Mouse (Mus musculus) liver, postnatal 0 days (tissue): ENCODE results near the gene Mylip. TPM values are rescaled to one million over a fixed set of nuclear protein-coding genes. Genes with fewer than 3 reads are reported as not detected.

Experiments
- ATAC-seq: fragments of 200-750 bp; cut with Nextera tagmentation; 2 replicates; pipeline ENCODE4 v1.8.0; 2017; ENCODE audit warnings: mild to moderate bottlenecking, moderate library complexity
- DNase-seq: peaks from one replicate; pipeline ENCODE4 v3.0.0-alpha.2; 2016
- H3K27ac ChIP-seq: fragments of 300-500 bp; sonication (generic); 2 replicates; pipeline ENCODE4 v1.5.1; 2014; ENCODE audit warnings: antibody characterized with exemption, moderate library complexity, mild to moderate bottlenecking, low read depth
- H3K27me3 ChIP-seq: fragments of 300-500 bp; sonication (generic); 2 replicates; pipeline ENCODE4 v1.6.1; 2014; ENCODE audit warnings: low read length, control low read depth, mixed read lengths; ENCODE audit not compliant: insufficient read depth
- H3K36me3 ChIP-seq: fragments of 300-500 bp; sonication (generic); replicated peaks from 2 replicates; pipeline ENCODE4 v1.6.1; 2014; ENCODE audit warnings: mild to moderate bottlenecking, control low read depth, low read length, moderate library complexity, mixed read lengths; ENCODE audit not compliant: insufficient read depth
- H3K4me1 ChIP-seq: fragments of 300-500 bp; sonication (generic); 2 replicates; pipeline ENCODE4 v1.6.1; 2014; ENCODE audit warnings: antibody characterized with exemption, mild to moderate bottlenecking, control low read depth; ENCODE audit not compliant: insufficient read depth
- H3K4me2 ChIP-seq: fragments of 300-500 bp; sonication (generic); 2 replicates; pipeline ENCODE4 v1.6.1; 2014; ENCODE audit warnings: low read depth, mild to moderate bottlenecking, low read length, moderate library complexity, mixed read lengths
- H3K4me3 ChIP-seq: fragments of 300-500 bp; sonication (generic); 2 replicates; pipeline ENCODE4 v1.5.1; 2014; ENCODE audit warnings: low read depth, low read length
- H3K9ac ChIP-seq: fragments of 300-500 bp; sonication (generic); replicated peaks from 2 replicates; pipeline ENCODE4 v1.6.1; 2014; ENCODE audit warnings: mild to moderate bottlenecking, moderate library complexity
- H3K9me3 ChIP-seq: fragments of 300-500 bp; sonication (generic); 2 replicates; pipeline ENCODE4 v1.6.1; 2016; ENCODE audit warnings: mild to moderate bottlenecking, control low read depth, low read length, mixed read lengths
- CTCF ChIP-seq: sonication (generic); IDR thresholded peaks from 2 replicates; pipeline ENCODE4 v1.5.1; 2016; ENCODE audit warnings: antibody characterized with exemption, low read depth
- EP300 ChIP-seq: IDR thresholded peaks from 2 replicates; pipeline ENCODE4 v1.6.1; 2016; ENCODE audit warnings: antibody characterized with exemption, low read depth, mild to moderate bottlenecking
- WGBS: fragments of 180-500 bp; shearing (Covaris S2); extraction: QIAGEN DNeasy Blood & Tissue Kit; methylation state at CpG from one replicate; pipeline ENCODE4 v1.1.7; 2014; ENCODE audit not compliant: insufficient replicate concordance; 5-methylcytosine and 5-hydroxymethylcytosine counted together
- polyA plus RNA-seq: library from polyadenylated mRNA; unstranded; fragments of >200 nt; fragmentation: Nextera tagmentation; extraction: Ambion mirVana; gene quantifications from 2 replicates; pipeline ENCODE4 v1.2.1, GENCODE M21; 2015

Gene Mylip
- polyA plus RNA-seq, 1 experiment from 2014 or later = 7.4 TPM

DNA sequence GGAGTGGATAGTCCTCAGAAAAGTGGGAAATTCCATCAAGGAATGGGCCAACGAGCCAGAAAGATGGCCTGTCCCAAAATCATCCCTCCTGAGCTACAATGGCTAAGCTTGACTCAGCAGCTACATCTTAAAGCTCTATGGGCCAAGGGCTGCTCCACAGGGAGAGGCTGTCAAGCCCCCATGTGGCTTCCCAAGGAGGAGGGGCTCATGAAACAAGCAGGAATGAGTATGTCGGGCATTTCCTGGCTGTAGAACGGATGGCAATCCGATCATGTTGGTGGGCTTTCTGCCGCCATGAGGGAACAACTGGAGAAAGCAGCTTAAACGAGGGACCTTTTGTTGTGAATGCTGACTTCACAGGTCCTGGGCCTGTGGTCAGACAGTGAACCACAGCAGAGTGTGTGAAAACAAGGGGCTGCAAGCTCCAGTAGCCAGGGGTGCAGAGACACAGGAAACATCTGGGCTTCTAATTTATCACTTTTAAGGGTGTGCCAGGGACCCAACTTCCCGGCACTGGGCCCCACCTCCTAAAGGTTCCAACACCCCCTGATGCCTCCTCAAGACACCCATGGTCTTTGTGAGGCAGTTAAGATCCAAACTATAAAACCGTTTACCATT is 53.5 kb downstream of the Mylip start:
- Histone ChIP-seq H3K4me1 (peaks cover 20% of the 10 kb centered on the region), H3K4me3 (no peak overlapping the region), H3K4me2 (no peak overlapping the region), H3K9me3 (no peaks in the 10 kb centered on the region), H3K27me3 (peaks cover 23% of the 10 kb centered on the region; the same call in 1 of the 2 replicates), H3K27ac (peak overlapping the region; percentile 66), H3K36me3 (no peaks in the 10 kb centered on the region), H3K9ac (no peak overlapping the region)
- 23% methylated on average over 8 of the region's 8 CpGs for WGBS
- TF ChIP-seq CTCF (no peak), EP300 (0 out of 2 replicates have a peak, but pooled peaks have one; percentile 29)
- ATAC-seq (peak; percentile 80), DNase-seq (peak; percentile 42)

DNA sequence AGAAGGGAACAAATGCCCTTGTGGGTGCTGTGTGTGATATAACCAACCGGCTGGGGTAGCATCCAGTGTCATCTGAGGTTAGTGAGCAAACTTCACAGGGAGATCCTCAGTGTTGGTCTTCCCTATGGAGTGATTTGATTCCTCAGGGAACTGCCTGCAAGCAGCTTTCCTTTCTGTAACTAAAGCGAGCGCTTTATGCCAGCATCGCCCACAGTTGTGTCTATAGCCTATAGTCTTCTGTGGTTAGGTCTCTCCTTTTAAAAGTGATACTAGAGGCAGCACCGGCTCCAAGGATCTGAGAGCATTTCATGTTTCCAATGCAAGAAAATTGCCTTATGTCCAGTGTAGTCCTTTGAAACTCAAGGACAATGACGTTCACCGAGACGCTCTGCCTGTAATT is 54.7 kb downstream of the Mylip start:
- ATAC-seq (no peak), DNase-seq (no peak)
- no peak for TF ChIP-seq CTCF
- no peak for TF ChIP-seq EP300
- 69% methylated on average over 8 of the region's 8 CpGs for WGBS
- no peak overlapping the region for H3K4me3 ChIP-seq
- peaks cover 20% of the 10 kb centered on the region for H3K4me1 ChIP-seq
- H3K27ac ChIP-seq = peak overlapping the region; percentile 66
- peaks cover 23% of the 10 kb centered on the region; the same call in 1 of the 2 replicates for H3K27me3 ChIP-seq
- no peak overlapping the region for H3K9ac ChIP-seq
- H3K4me2 ChIP-seq = no peak overlapping the region
- no peaks in the 10 kb centered on the region for H3K36me3 ChIP-seq
- no peaks in the 10 kb centered on the region for H3K9me3 ChIP-seq

DNA sequence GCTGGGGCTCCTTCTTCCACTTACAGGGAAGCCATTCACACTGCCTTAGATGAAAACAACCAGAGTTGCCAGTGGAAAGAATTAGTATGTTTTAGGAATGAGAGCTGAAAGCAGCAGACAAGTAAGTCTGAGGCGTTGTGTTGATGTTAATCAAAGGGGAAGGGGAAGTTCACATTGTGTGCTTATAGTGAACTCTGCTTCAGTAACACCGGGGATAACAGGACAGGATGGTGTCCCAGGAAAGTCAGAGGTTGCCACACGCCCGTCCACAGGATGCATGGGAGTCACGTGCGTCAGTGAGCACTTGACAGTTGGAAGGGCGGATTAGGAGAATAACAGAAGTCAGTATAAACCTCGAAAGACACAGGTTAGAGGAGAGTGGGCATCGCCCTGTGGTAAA is 55.1 kb downstream of the Mylip start:
- no peaks in the 10 kb centered on the region for H3K36me3 ChIP-seq
- no peak for DNase-seq
- peak overlapping the region; percentile 36 for H3K27ac ChIP-seq
- no peak overlapping the region for H3K9ac ChIP-seq
- H3K4me3 ChIP-seq = no peak overlapping the region
- H3K4me2 ChIP-seq = no peak overlapping the region
- peaks cover 20% of the 10 kb centered on the region for H3K4me1 ChIP-seq
- no peak for ATAC-seq
- no peak for TF ChIP-seq CTCF
- peak; percentile 24; the same call in 1 of the 2 replicates for TF ChIP-seq EP300
- H3K27me3 ChIP-seq = peaks cover 19% of the 10 kb centered on the region; the same call in 1 of the 2 replicates
- no peaks in the 10 kb centered on the region for H3K9me3 ChIP-seq
- 27% methylated on average over 9 of the region's 9 CpGs for WGBS

GRCm38 (mm10) chr13:45446636-45447035 is 57.1 kb downstream of the Mylip start:
- H3K27me3 ChIP-seq = peaks cover 19% of the 10 kb centered on the region; the same call in 1 of the 2 replicates
- H3K27ac ChIP-seq = no peak overlapping the region
- no peak for ATAC-seq
- H3K4me2 ChIP-seq = no peak overlapping the region
- WGBS = 88% methylated on average over 1 of the region's 1 CpGs
- peaks cover 20% of the 10 kb centered on the region for H3K4me1 ChIP-seq
- no peak overlapping the region for H3K9ac ChIP-seq
- no peak for DNase-seq
- H3K4me3 ChIP-seq = no peak overlapping the region
- H3K36me3 ChIP-seq = no peaks in the 10 kb centered on the region
- H3K9me3 ChIP-seq = no peaks in the 10 kb centered on the region
- no peak for TF ChIP-seq EP300
- TF ChIP-seq CTCF = no peak

GRCm38 (mm10) chr13:45452437-45452836 is 62.9 kb downstream of the Mylip start:
- ATAC-seq (no peak), DNase-seq (no peak)
- Histone ChIP-seq H3K4me3 (no peak overlapping the region), H3K9me3 (no peaks in the 10 kb centered on the region), H3K4me2 (no peak overlapping the region), H3K4me1 (peaks cover 35% of the 10 kb centered on the region), H3K9ac (no peak overlapping the region), H3K36me3 (no peaks in the 10 kb centered on the region), H3K27ac (no peak overlapping the region), H3K27me3 (no peaks in the 10 kb centered on the region)
- TF ChIP-seq CTCF (no peak), EP300 (no peak)
- 79% methylated on average over 7 of the region's 7 CpGs for WGBS

DNA sequence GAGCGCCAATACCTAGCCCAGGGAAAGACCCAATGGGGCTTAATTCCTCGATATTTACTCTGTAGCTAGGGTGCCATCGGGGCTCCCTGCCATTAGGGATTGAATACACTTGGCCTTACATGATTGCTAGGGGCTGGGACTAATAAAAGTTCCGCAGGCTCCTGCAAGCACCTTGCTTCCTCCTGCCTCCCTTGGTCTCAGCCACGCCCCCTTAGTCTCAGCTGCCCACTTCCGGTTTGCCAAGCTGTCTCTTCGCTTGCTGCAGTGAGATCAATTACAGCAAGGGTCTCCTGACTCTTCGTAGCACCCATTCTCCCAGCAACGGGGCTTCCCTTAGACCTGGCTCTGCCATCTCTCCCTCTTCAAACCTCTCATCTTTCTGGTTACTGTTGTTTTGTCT is 63.5 kb downstream of the Mylip start:
- DNase-seq = peak; percentile 35
- peak overlapping the region; percentile 5; the same call in 1 of the 2 replicates for H3K27ac ChIP-seq
- ATAC-seq = no peak
- peaks cover 35% of the 10 kb centered on the region for H3K4me1 ChIP-seq
- H3K4me2 ChIP-seq = no peak overlapping the region; the same call in 1 of the 2 replicates
- no peak overlapping the region for H3K9ac ChIP-seq
- H3K9me3 ChIP-seq = no peaks in the 10 kb centered on the region
- H3K4me3 ChIP-seq = no peak overlapping the region
- no peaks in the 10 kb centered on the region for H3K27me3 ChIP-seq
- TF ChIP-seq CTCF (no peak), EP300 (no peak)
- H3K36me3 ChIP-seq = no peaks in the 10 kb centered on the region
- WGBS = 49% methylated on average over 9 of the region's 9 CpGs
